Mouse (Mus musculus): ENCODE measurements around the gene Mical1. TPM values are rescaled to one million over a fixed set of nuclear protein-coding genes. Genes with fewer than 3 reads are reported as not detected.

Mical1 gene
- total and polyA plus RNA-seq, 3 experiments = 9.6 to 20.3 (median 11.0) TPM

- DNase-seq = no peak
- no peak overlapping the region for H3K9ac ChIP-seq (ENCODE audit: low read depth, low read length)
- no peak overlapping the region for H3K4me3 ChIP-seq
- TF ChIP-seq CTCF (IDR thresholded peaks at IDR 0.05) (no peak), POLR2A (IDR thresholded peaks at IDR 0.05; ENCODE audit: insufficient read depth, low read depth, low read length) (no peak), EP300 (IDR thresholded peaks at IDR 0.05; ENCODE audit: insufficient read depth, low read depth, low read length) (no peak)
- H3K36me3 ChIP-seq (ENCODE audit: control insufficient read depth, insufficient read depth, low read length) = peaks cover 26% of the 10 kb centered on the region
- H3K4me1 ChIP-seq (ENCODE audit: control insufficient read depth, insufficient read depth, low read length) = peaks cover 7% of the 10 kb centered on the region
- H3K79me2 ChIP-seq (replicated peaks; ENCODE audit: control insufficient read depth, insufficient read depth, low read length) = peaks cover 5% of the 10 kb centered on the region
- no peak overlapping the region for H3K27ac ChIP-seq
- intact Hi-C loops (cut with DNase I) = loop anchor here (5.0 kb wide), 1 partner anchor 74 kb away; no protein-coding TSS in a partner anchor
- 68% methylated on average over 3 of the region's 3 CpGs for WGBS
- H3K27me3 ChIP-seq (ENCODE audit: control insufficient read depth, insufficient read depth, low read length) = no peaks in the 10 kb centered on the region
Measured at GRCm38 (mm10) chr10:41523386-41523785, 47.3 kb downstream of the Mical1 start.

GRCm38 (mm10) chr10:41525696-41526095 lies 49.6 kb downstream of the Mical1 start:
- Histone ChIP-seq H3K4me3 (no peak overlapping the region), H3K9ac (ENCODE audit: low read depth, low read length) (no peak overlapping the region), H3K36me3 (ENCODE audit: control insufficient read depth, insufficient read depth, low read length) (peaks cover 28% of the 10 kb centered on the region), H3K27me3 (ENCODE audit: control insufficient read depth, insufficient read depth, low read length) (no peaks in the 10 kb centered on the region), H3K4me1 (ENCODE audit: control insufficient read depth, insufficient read depth, low read length) (peaks cover 7% of the 10 kb centered on the region), H3K79me2 (replicated peaks; ENCODE audit: control insufficient read depth, insufficient read depth, low read length) (peaks cover 5% of the 10 kb centered on the region), H3K27ac (no peak overlapping the region)
- DNase-seq = no peak
- TF ChIP-seq CTCF (IDR thresholded peaks at IDR 0.05) (no peak), EP300 (IDR thresholded peaks at IDR 0.05; ENCODE audit: insufficient read depth, low read depth, low read length) (no peak), POLR2A (IDR thresholded peaks at IDR 0.05; ENCODE audit: insufficient read depth, low read depth, low read length) (no peak)
- intact Hi-C loops (cut with DNase I) = no loop called here
- 73% methylated on average over 1 of the region's 1 CpGs for WGBS

GRCm38 (mm10) chr10:41529972-41530371 lies 53.9 kb downstream of the Mical1 start:
- no peaks in the 10 kb centered on the region for H3K4me1 ChIP-seq (ENCODE audit: control insufficient read depth, insufficient read depth, low read length)
- WGBS = 90% methylated on average over 5 of the region's 5 CpGs
- H3K4me3 ChIP-seq = no peak overlapping the region
- no peak overlapping the region for H3K9ac ChIP-seq (ENCODE audit: low read depth, low read length)
- H3K79me2 ChIP-seq (replicated peaks; ENCODE audit: control insufficient read depth, insufficient read depth, low read length) = no peaks in the 10 kb centered on the region
- intact Hi-C loops (cut with DNase I) = no loop called here
- peaks cover 6% of the 10 kb centered on the region; the same call in 1 of the 2 replicates for H3K36me3 ChIP-seq (ENCODE audit: control insufficient read depth, insufficient read depth, low read length)
- TF ChIP-seq POLR2A (IDR thresholded peaks at IDR 0.05; ENCODE audit: insufficient read depth, low read depth, low read length) (no peak), EP300 (IDR thresholded peaks at IDR 0.05; ENCODE audit: insufficient read depth, low read depth, low read length) (no peak), CTCF (IDR thresholded peaks at IDR 0.05) (no peak)
- no peaks in the 10 kb centered on the region for H3K27me3 ChIP-seq (ENCODE audit: control insufficient read depth, insufficient read depth, low read length)
- no peak overlapping the region for H3K27ac ChIP-seq
- DNase-seq = no peak

GRCm38 (mm10) chr10:41535991-41536390 lies 59.9 kb downstream of the Mical1 start:
- no peak overlapping the region for H3K9ac ChIP-seq (ENCODE audit: low read depth, low read length)
- no peaks in the 10 kb centered on the region for H3K4me1 ChIP-seq (ENCODE audit: control insufficient read depth, insufficient read depth, low read length)
- intact Hi-C loops (cut with DNase I) = no loop called here
- no peaks in the 10 kb centered on the region for H3K27me3 ChIP-seq (ENCODE audit: control insufficient read depth, insufficient read depth, low read length)
- WGBS = 96% methylated on average over 2 of the region's 2 CpGs
- no peaks in the 10 kb centered on the region for H3K36me3 ChIP-seq (ENCODE audit: control insufficient read depth, insufficient read depth, low read length)
- H3K79me2 ChIP-seq (replicated peaks; ENCODE audit: control insufficient read depth, insufficient read depth, low read length) = no peaks in the 10 kb centered on the region
- no peak overlapping the region for H3K27ac ChIP-seq
- TF ChIP-seq CTCF (IDR thresholded peaks at IDR 0.05) = no peak
- TF ChIP-seq POLR2A (IDR thresholded peaks at IDR 0.05; ENCODE audit: insufficient read depth, low read depth, low read length) = no peak
- no peak for TF ChIP-seq EP300 (IDR thresholded peaks at IDR 0.05; ENCODE audit: insufficient read depth, low read depth, low read length)
- no peak overlapping the region for H3K4me3 ChIP-seq
- DNase-seq = no peak

Other genes with a start within 250 kb of the Mical1 start
- gene Fig4, start 173.1 kb upstream of the Mical1 start, total RNA-seq (2021) = 10 to 100 TPM; 22.1 to 25.6 TPM
- gene Fig4, start 173.1 kb upstream of the Mical1 start, polyA plus RNA-seq (2012; rRNA removed) = 17.8 and 25.7 TPM in 2 replicates
- not detected for gene Ak9, start 172.3 kb upstream of the Mical1 start, total RNA-seq (2021)
- 0.06 TPM in 1 of 2 replicates, not detected in the other for gene Ak9, start 172.3 kb upstream of the Mical1 start, polyA plus RNA-seq (2012; rRNA removed)
- gene Zbtb24, start 25.9 kb upstream of the Mical1 start, total RNA-seq (2021) = 1 to 10 TPM; 6.9 to 7.9 TPM
- 6.0 and 8.7 TPM in 2 replicates for gene Zbtb24, start 25.9 kb upstream of the Mical1 start, polyA plus RNA-seq (2012; rRNA removed)
- 10 to 100 TPM; 31.8 to 36.2 TPM for gene Smpd2, start 14.1 kb downstream of the Mical1 start, total RNA-seq (2021)
- 60.2 and 60.8 TPM in 2 replicates for gene Smpd2, start 14.1 kb downstream of the Mical1 start, polyA plus RNA-seq (2012; rRNA removed)
- gene Ppil6, start 14.1 kb downstream of the Mical1 start, total RNA-seq (2021) = 1 to 10 TPM in 1 of 2 experiments, under 1 TPM in 1; 0.84 to 1.7 TPM
- 0.59 and 1.2 TPM in 2 replicates for gene Ppil6, start 14.1 kb downstream of the Mical1 start, polyA plus RNA-seq (2012; rRNA removed)
- 100 to 1,000 TPM; 137 to 151 TPM for gene Cd164, start 43.1 kb downstream of the Mical1 start, total RNA-seq (2021)
- 131 and 193 TPM in 2 replicates for gene Cd164, start 43.1 kb downstream of the Mical1 start, polyA plus RNA-seq (2012; rRNA removed)
- gene Ccdc162, start 240.3 kb downstream of the Mical1 start, total RNA-seq (2021) = under 1 TPM in 1 of 2 experiments, not detected in 1; 0.11 TPM
- 0.09 and 0.49 TPM in 2 replicates for gene Ccdc162, start 240.3 kb downstream of the Mical1 start, polyA plus RNA-seq (2012; rRNA removed)